Mouse (Mus musculus): ENCODE results near the gene Usp38. TPM values are rescaled to one million over a fixed set of nuclear protein-coding genes. Genes with fewer than 3 reads are reported as not detected.

The Usp38 gene
- total RNA-seq, 2 experiments from 2014 or later = 23.3 to 26.0 TPM

- TF ChIP-seq CTCF (conservative IDR thresholded peaks at IDR 0.05) = no peak
- no peak overlapping the region for H3K4me3 ChIP-seq
- DNase-seq (ENCODE audit: low spot score in 2 of 2) = peak; percentile 18 to 52
- H3K27ac ChIP-seq = peak overlapping the region; percentile 8; the same call in 1 of the 2 replicates
Measured at GRCm38 (mm10) chr8:80982829-80983228, 31.9 kb downstream of the Usp38 start.

- H3K4me3 ChIP-seq = no peak overlapping the region
- DNase-seq (ENCODE audit: low spot score in 2 of 2) = no peak
- 0 out of 2 replicates have a peak overlapping the region, but pooled peaks have one; percentile 8 for H3K27ac ChIP-seq
- no peak for TF ChIP-seq CTCF (conservative IDR thresholded peaks at IDR 0.05)
Measured at GRCm38 (mm10) chr8:80981696-80982095, 33.0 kb downstream of the Usp38 start.

DNA sequence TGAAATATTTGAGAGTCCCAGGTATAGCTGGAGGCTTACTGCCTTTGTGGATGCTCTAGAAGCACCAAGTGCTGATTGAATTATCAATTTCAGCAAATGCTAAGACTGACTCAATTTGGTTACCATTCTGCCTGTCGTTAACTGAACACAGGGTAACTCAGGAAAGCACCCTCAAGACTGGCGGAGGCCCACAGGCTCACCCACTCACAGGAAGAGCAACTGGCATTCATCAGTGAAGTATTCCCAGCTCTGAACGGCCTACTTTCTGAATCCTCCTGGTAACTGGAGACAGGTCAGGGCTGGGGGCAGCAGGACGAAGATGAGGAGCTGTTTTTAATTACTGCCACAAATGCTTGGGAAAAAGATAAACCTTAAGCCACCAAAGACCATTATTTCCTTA is 34.7 kb downstream of the Usp38 start:
- no peak for DNase-seq (ENCODE audit: low spot score in 2 of 2)
- Histone ChIP-seq H3K4me3 (no peak overlapping the region), H3K27ac (no peak overlapping the region)
- no peak for TF ChIP-seq CTCF (conservative IDR thresholded peaks at IDR 0.05)

DNA sequence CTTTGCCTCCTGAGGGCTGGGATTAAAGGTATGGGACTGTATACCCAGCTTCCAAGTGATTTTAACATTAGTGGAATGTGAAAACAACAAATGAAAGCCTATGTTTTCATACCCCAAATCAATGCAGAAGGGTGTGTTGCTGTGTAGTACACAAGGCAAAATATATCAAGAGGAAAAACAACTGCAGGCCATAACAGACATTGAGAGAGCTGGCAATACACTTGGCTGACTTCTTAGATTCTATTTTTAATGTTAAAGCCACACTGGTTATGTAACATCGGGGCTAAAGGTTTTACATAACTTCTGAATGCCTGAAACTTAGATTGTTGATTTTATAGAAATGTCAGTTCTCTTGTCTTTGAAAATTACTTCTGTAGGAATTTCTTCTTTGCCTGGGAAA is 37.5 kb downstream of the Usp38 start:
- no peak for TF ChIP-seq CTCF (conservative IDR thresholded peaks at IDR 0.05)
- no peak overlapping the region for H3K4me3 ChIP-seq
- peak overlapping the region; percentile 39; the same call in 1 of the 2 replicates for H3K27ac ChIP-seq
- no peak for DNase-seq (ENCODE audit: low spot score in 2 of 2)

DNA sequence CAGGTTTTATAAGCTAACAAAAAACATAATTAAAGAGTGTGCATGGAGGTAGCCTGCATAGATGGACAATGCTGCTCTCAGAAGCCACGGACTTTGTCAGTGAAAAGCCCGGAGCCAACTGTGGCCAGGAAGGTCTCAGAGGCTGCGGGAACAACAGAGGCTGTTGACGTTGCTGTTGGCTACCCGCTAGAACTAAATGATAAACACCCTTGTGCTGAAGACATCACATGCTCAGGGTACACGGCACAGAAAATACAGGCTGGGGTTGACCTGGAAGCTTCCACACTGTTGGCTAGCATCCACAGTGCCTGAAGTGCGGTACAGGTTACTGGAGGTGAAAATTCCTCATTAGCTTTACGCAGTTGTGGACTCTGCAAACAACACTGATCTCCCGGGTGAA is 43.6 kb downstream of the Usp38 start:
- Histone ChIP-seq H3K27ac (no peak overlapping the region), H3K4me3 (no peak overlapping the region)
- no peak for DNase-seq (ENCODE audit: low spot score in 2 of 2)
- no peak for TF ChIP-seq CTCF (conservative IDR thresholded peaks at IDR 0.05)

DNA sequence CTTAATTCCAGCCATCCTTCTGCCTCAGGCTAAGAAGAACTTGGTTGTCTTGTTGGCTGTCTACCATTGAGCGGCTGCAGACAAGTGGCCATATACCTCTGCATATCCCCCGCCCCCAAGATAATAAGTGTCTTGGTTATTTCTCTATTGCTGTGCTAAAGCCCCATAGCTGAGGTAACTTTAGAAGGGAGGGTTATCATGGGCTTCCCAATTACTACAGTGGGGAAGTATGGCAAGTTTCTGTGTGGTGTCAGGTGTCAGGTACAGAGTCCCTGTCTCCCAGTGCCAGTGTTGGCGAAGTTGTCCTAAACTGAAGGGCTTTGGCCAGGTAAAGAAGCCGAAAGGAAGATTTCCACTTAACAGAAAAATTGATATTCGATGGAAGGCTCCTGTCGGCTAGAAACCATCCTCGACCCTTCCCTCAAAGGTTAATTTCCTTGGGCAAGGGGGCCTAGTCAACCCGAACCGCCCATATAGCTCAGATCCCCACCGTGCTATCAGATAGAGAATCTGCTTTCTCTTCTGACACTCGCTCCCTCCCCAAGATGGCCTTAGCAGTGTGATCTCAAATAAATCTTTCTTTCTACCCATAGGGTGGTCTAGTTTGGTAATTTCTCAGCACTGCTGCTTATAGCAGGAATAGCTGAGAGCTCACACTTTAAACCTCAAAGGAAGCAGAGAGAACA is 44.6 kb downstream of the Usp38 start:
- TF ChIP-seq CTCF (conservative IDR thresholded peaks at IDR 0.05) = no peak
- DNase-seq (ENCODE audit: low spot score in 2 of 2) = no peak
- no peak overlapping the region for H3K27ac ChIP-seq
- no peak overlapping the region for H3K4me3 ChIP-seq

DNA sequence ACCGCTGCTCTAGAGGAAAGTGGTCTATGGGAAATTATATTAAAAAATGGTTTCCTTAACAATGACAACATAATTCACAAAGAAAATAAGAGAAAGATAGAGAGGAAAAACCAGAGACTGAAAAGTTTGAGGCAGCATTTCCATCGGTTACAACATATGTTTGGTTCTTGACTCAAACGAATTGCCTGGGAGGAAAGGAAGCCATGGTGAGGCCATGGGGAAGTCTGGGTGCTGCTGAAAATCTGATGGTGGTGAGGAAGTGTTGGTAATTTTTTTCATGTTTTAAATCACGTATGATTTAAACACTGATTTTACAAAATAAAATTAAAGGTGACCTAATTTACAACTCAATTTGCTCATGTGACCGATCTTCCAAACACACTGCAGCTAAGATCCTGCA is 45.3 kb downstream of the Usp38 start:
- no peak for DNase-seq (ENCODE audit: low spot score in 2 of 2)
- no peak overlapping the region for H3K27ac ChIP-seq
- no peak overlapping the region for H3K4me3 ChIP-seq
- no peak for TF ChIP-seq CTCF (conservative IDR thresholded peaks at IDR 0.05)

- no peak for DNase-seq (ENCODE audit: low spot score in 2 of 2)
- TF ChIP-seq CTCF (conservative IDR thresholded peaks at IDR 0.05) = no peak
- no peak overlapping the region for H3K27ac ChIP-seq
- H3K4me3 ChIP-seq = no peak overlapping the region
Measured at GRCm38 (mm10) chr8:80963095-80963494, 51.6 kb downstream of the Usp38 start.

DNA sequence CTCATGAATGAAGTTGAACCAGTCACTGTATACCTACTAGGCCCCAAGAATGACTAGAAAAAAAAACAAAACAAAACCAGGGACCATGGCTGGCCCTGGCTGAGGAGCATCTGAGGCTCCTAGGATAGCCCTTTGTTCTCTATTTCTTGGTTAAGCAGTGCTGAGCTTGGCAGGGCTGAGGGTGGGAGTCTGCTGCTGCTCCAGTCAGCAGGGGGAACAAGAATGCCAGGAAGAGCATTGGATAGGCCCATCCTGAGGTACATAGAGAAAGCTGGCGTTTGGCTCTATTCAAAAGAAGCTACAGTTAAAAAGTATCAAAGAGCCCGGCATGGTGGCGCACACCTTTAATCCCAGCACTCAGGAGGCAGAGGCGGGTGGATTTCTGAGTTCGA is 52.1 kb downstream of the Usp38 start:
- no peak for DNase-seq (ENCODE audit: low spot score in 2 of 2)
- no peak for TF ChIP-seq CTCF (conservative IDR thresholded peaks at IDR 0.05)
- H3K27ac ChIP-seq = no peak overlapping the region
- no peak overlapping the region for H3K4me3 ChIP-seq

- no peak for TF ChIP-seq CTCF (conservative IDR thresholded peaks at IDR 0.05)
- DNase-seq (ENCODE audit: low spot score in 2 of 2) = no peak
Measured at GRCm38 (mm10) chr8:80961937-80962591, 52.7 kb downstream of the Usp38 start.

DNA sequence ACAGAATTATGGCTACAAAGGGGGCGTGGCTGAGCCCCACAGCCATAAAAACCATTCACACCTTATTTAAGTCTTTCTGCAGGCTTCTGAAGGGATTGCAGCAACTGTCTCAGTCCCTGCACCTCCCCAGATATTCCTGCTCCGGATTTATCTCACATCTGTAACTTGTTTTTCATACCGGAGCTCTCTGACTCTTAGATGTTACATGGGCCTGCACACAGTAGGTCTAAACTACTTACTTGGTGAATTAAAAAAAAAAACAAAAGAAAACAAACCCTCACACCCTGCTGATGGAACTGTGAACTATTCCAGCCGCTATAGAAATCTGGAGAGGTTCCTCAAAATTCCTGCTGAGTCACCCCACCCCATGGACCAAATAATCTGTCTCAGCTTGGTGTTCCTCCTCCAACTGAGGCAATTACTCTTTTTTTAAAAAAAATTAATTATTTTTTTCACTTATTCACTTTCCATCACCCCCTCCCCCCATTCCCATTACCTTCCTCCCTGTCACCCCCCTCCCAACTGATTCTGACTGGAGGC is 53.6 kb downstream of the Usp38 start:
- TF ChIP-seq CTCF (conservative IDR thresholded peaks at IDR 0.05) = no peak
- Histone ChIP-seq H3K4me3 (no peak overlapping the region), H3K27ac (no peak overlapping the region)
- no peak for DNase-seq (ENCODE audit: low spot score in 2 of 2)

More at GRCm38 (mm10) chr8:80961937-80962591, 52.7 kb downstream of the Usp38 start:
- Histone ChIP-seq H3K4me3 (no peak overlapping the region), H3K27ac (no peak overlapping the region)

- DNase-seq (ENCODE audit: low spot score in 2 of 2) = no peak
- H3K4me3 ChIP-seq = no peak overlapping the region
- no peak for TF ChIP-seq CTCF (conservative IDR thresholded peaks at IDR 0.05)
- H3K27ac ChIP-seq = no peak overlapping the region
Measured at GRCm38 (mm10) chr8:80959588-80960268, 55.0 kb downstream of the Usp38 start.

- no peak overlapping the region for H3K4me3 ChIP-seq
- no peak for TF ChIP-seq CTCF (conservative IDR thresholded peaks at IDR 0.05)
- DNase-seq (ENCODE audit: low spot score in 2 of 2) = no peak
- H3K27ac ChIP-seq = no peak overlapping the region
Measured at GRCm38 (mm10) chr8:80957776-80958175, 57.0 kb downstream of the Usp38 start.

Measured in layer of hippocampus, adult 2 months (tissue).